Mouse (Mus musculus) right cerebral cortex, adult 18-20 months (tissue): Measurements from ENCODE around the gene Grin1.

ENCODE experiments used
- DNase-seq: peaks from one replicate; pipeline ENCODE4 v3.0.0; 2022; ENCODE audit warnings: mixed read lengths

The Grin1 gene

GRCm38 (mm10) chr2:25311491-25311891 lies 7.5 kb downstream of the Grin1 start:
- no peak for DNase-seq

GRCm38 (mm10) chr2:25310969-25311368 lies 8.0 kb downstream of the Grin1 start:
- no peak for DNase-seq

- no peak for DNase-seq
Measured at GRCm38 (mm10) chr2:25310180-25310579, 8.8 kb downstream of the Grin1 start.

- DNase-seq = no peak
Measured at GRCm38 (mm10) chr2:25305587-25306359, 13.2 kb downstream of the Grin1 start.

- no peak for DNase-seq
Measured at GRCm38 (mm10) chr2:25304657-25305541, 14.1 kb downstream of the Grin1 start.

- no peak for DNase-seq
Measured at GRCm38 (mm10) chr2:25303931-25304656, 14.9 kb downstream of the Grin1 start.

GRCm38 (mm10) chr2:25303452-25303851 lies 15.5 kb downstream of the Grin1 start:
- no peak for DNase-seq

GRCm38 (mm10) chr2:25298046-25298445 lies 20.9 kb downstream of the Grin1 start:
- no peak for DNase-seq

- no peak for DNase-seq
Measured at GRCm38 (mm10) chr2:25297093-25297492, 21.9 kb downstream of the Grin1 start.

GRCm38 (mm10) chr2:25293706-25294105 lies 25.3 kb downstream of the Grin1 start:
- DNase-seq = no peak

GRCm38 (mm10) chr2:25292856-25293255 lies 26.1 kb downstream of the Grin1 start:
- DNase-seq = no peak

- no peak for DNase-seq
Measured at GRCm38 (mm10) chr2:25292054-25292544, 26.9 kb downstream of the Grin1 start.

- DNase-seq = no peak
Measured at GRCm38 (mm10) chr2:25291184-25292053, 27.6 kb downstream of the Grin1 start.

- no peak for DNase-seq
Measured at GRCm38 (mm10) chr2:25290816-25291130, 28.2 kb downstream of the Grin1 start.

GRCm38 (mm10) chr2:25290101-25290815 lies 28.7 kb downstream of the Grin1 start:
- peak; percentile 79 for DNase-seq

GRCm38 (mm10) chr2:25289651-25290050 lies 29.3 kb downstream of the Grin1 start, which contains the start of gene Lrrc26:
TSS of gene Lrrc26 (plus strand) at chr2:25289915.
- no peak for DNase-seq

GRCm38 (mm10) chr2:25288734-25289345 lies 30.1 kb downstream of the Grin1 start:
- no peak for DNase-seq

GRCm38 (mm10) chr2:25287927-25288649 lies 30.9 kb downstream of the Grin1 start, which contains the start of gene Tmem210:
TSS of gene Tmem210 (plus strand) at chr2:25288145.
- no peak for DNase-seq

GRCm38 (mm10) chr2:25286837-25287636 lies 31.9 kb downstream of the Grin1 start:
- DNase-seq = no peak
